Mouse (Mus musculus): ENCODE results near the gene Gm17467. TPM values are rescaled to one million over a fixed set of nuclear protein-coding genes. Genes with fewer than 3 reads are reported as not detected.
"Not testable (repeated sequence)": the region's sequence is repeated elsewhere in the genome, so short reads cannot be mapped to it uniquely, and the experiment has no call there.

Gene Gm17467
- not detected in 2 replicates for total RNA-seq (2012; rRNA removed)
- total RNA-seq (2014; rRNA removed), result not detected in 2 replicates
- polyA plus RNA-seq (2012; ENCODE audit: insufficient read length, low read depth), result not detected in 2 replicates

DNA sequence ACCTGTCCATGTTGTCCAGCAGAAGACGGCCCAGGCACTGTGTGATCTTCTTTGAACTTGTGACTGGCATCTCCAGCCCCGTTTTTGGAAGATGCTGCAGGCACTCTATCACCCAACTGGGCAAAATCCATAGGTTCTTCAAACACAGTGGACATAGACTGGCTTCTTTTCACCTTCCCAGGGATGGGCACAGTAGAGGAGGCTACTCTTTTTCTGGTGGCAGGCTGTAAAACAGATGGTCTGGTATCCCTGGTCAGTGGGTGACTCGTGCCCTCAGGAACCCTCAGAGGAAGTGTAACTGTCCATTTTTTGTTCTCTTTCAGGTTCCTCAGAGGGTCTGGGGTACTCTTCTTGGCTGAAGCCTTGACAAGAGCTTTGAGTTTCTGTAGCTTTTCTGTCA is at the start of gene Gm17467:
Gene Gm17467, minus strand, starts transcription at position 101 of the 400 bp plus-strand sequence.
- H3K36me3 ChIP-seq (replicated peaks in 1 of 2; ENCODE audit: control insufficient read depth in 1 of 2, insufficient read depth in 1 of 2, low read length in 1 of 2); H3K4me3 ChIP-seq (replicated peaks in 1 of 3; ENCODE audit: low read depth in 2 of 3, low read length in 2 of 3, poor library complexity in 1 of 3); H3K4me2 ChIP-seq (ENCODE audit: insufficient read depth, low read depth, poor library complexity, severe bottlenecking); H3K9ac ChIP-seq (ENCODE audit: insufficient read depth, low read depth); in situ Hi-C loops (cut with MboI; ENCODE audit: low pct_ligation_motif_present, low pct_unique_long_range_greater_than_20kb, low sequenced_read_pairs); H3K27ac ChIP-seq (ENCODE audit: insufficient read depth, low read depth); dilution Hi-C loops (cut with MboI; ENCODE audit: extremely low pct_ligation_motif_present, extremely low pct_unique_long_range_greater_than_20kb, low sequenced_read_pairs); H3K27me3 ChIP-seq (replicated peaks); H3K9me3 ChIP-seq (replicated peaks; ENCODE audit: low read length); DNase-seq (ENCODE audit: extremely low read depth); H3K79me2 ChIP-seq (replicated peaks; ENCODE audit: control insufficient read depth, extremely low read depth, insufficient read depth, poor library complexity, severe bottlenecking); H3K4me1 ChIP-seq (ENCODE audit: control insufficient read depth in 1 of 2, insufficient read depth in 2 of 2): not testable (repeated sequence)

Other genes with a start within 250 kb of the Gm17467 start
- gene Cldn34c2, start 123.1 kb downstream of the Gm17467 start, total RNA-seq (2012; rRNA removed), result not detected in 2 replicates
- gene Cldn34c2, start 123.1 kb downstream of the Gm17467 start, total RNA-seq (2014; rRNA removed), result not detected in 2 replicates
- gene Cldn34c2, start 123.1 kb downstream of the Gm17467 start, polyA plus RNA-seq (2012; ENCODE audit: insufficient read length, low read depth), result not detected in 2 replicates
- not detected in 2 replicates for gene Cldn34c3, start 88.9 kb upstream of the Gm17467 start, total RNA-seq (2012; rRNA removed)
- not detected in 2 replicates for gene Cldn34c3, start 88.9 kb upstream of the Gm17467 start, total RNA-seq (2014; rRNA removed)
- gene Cldn34c3, start 88.9 kb upstream of the Gm17467 start, polyA plus RNA-seq (2012; ENCODE audit: insufficient read length, low read depth), result not detected in 2 replicates

Data from CH12.LX (cell line).